Mouse (Mus musculus) lung, adult 2 months (tissue): ENCODE results near the gene Ppox.

Source experiments
- CTCF ChIP-seq: fragments of 200-500 bp; IDR thresholded peaks from 2 replicates; pipeline ENCODE4 v1.5.1; 2011; ENCODE audit warnings: mild to moderate bottlenecking, low read length, control low read depth; ENCODE audit not compliant: insufficient read depth
- POLR2A ChIP-seq: fragments of 200-500 bp; IDR thresholded peaks from 2 replicates; pipeline ENCODE4 v1.6.1; 2011; ENCODE audit warnings: low read depth, mild to moderate bottlenecking, control low read depth, low read length, borderline replicate concordance; ENCODE audit errors: extremely low read depth

- TF ChIP-seq CTCF (no peak), POLR2A (no peak)
Observed at GRCm38 (mm10) chr1:171286517-171286916, 5.5 kb upstream of the Ppox start.
